Mouse (Mus musculus) thymus, adult 2 months (tissue): Measurements from ENCODE around the gene Gm4869.

Experiments used
- CTCF ChIP-seq: fragments of 200-500 bp; IDR thresholded peaks from 2 replicates; pipeline ENCODE4 v1.5.1; 2012; ENCODE audit warnings: mild to moderate bottlenecking, control low read depth, low read length, moderate library complexity, borderline replicate concordance; ENCODE audit not compliant: control insufficient read depth, poor library complexity, insufficient read depth; ENCODE audit errors: extremely low read depth
- POLR2A ChIP-seq: fragments of 200-500 bp; IDR thresholded peaks from 2 replicates; pipeline ENCODE4 v1.6.1; 2012; ENCODE audit warnings: mild to moderate bottlenecking, low read length, control low read depth, moderate library complexity; ENCODE audit not compliant: control insufficient read depth, poor library complexity, insufficient read depth; ENCODE audit errors: extremely low read depth

DNA sequence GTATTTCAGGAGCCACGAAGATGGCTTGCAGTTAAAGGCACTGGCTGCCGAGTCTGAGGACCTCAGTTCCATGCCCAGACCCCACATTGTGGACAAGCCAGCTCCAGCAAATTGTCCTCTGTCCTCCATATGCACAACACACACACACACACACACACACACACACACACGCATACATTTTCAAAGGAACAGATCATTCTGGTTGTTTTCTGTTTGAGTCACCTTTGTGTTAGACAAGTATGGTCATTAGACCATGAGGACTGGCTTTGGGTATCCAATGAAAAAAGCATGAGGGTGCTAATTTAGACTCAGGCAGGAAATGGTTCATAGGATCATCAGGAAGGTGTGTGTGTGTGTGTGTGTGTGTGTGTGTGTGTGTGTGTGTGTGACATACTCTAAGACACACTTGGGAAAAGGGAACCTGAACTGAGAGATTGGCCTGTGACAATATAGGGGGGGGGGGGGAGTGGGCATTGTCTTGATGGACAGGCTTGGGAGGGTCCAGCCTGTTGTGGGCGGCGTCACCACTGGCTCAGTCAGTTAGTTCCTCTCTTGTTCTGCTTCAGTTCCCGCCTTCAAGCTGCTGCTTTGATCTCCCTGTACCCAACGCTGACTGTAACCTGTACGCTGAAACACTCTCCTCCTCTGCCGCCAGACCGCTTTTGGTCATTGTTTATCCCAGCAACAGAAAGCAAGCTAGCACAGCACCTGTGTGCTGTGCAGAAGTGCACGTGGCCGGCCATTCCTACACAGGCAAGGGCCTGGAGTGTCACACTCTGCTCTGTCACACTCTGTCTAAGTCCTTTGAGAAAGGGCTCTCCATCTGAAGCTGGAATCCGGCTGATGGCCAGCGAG is 56.8 kb downstream of the Gm4869 start:
- TF ChIP-seq CTCF (no peak), POLR2A (no peak)
